Mouse (Mus musculus): ENCODE results near the gene Olfr469. TPM values are rescaled to one million over a fixed set of nuclear protein-coding genes. Genes with fewer than 3 reads are reported as not detected.
A peak's percentile ranks its signal among the peaks of the same experiment; 100 is the strongest.
"Not testable (repeated sequence)": the region's sequence is repeated elsewhere in the genome, so short reads cannot be mapped to it uniquely, and the experiment has no call there.

Olfr469 gene
- polyA plus RNA-seq (2021), result not detected

GRCm38 (mm10) chr7:107825441-107825840, at the start of gene Olfr469:
Gene Olfr469 (minus strand): TSS chr7:107825541.
- in situ Hi-C loops (cut with MboI; ENCODE audit: low pct_unique_long_range_greater_than_20kb); ATAC-seq; POLR2A ChIA-PET; H3K27me3 ChIP-seq; CTCF ChIA-PET; DNase-seq (ENCODE audit: low read depth, low spot score): not testable (repeated sequence)

- H3K27me3 ChIP-seq; ATAC-seq; DNase-seq (ENCODE audit: low read depth, low spot score); POLR2A ChIA-PET; in situ Hi-C loops (cut with MboI; ENCODE audit: low pct_unique_long_range_greater_than_20kb); CTCF ChIA-PET: not testable (repeated sequence)
Measured at GRCm38 (mm10) chr7:107847390-107847789, 22.0 kb upstream of the Olfr469 start, which contains the start of gene Olfr470. Gene Olfr470 (minus strand): TSS chr7:107847490.

GRCm38 (mm10) chr7:107841719-107842118, 16.4 kb upstream of the Olfr469 start:
- DNase-seq (ENCODE audit: low read depth, low spot score), result no peak
- no peaks in the 10 kb centered on the region for H3K27me3 ChIP-seq
- peak; percentile 21 for TF ChIP-seq CTCF (IDR thresholded peaks at IDR 0.05)
- no peak for ATAC-seq
- CTCF ChIA-PET, result no interaction called here
- POLR2A ChIA-PET, result no interaction called here
- in situ Hi-C loops (cut with MboI; ENCODE audit: low pct_unique_long_range_greater_than_20kb), result no loop called here

- in situ Hi-C loops (cut with MboI; ENCODE audit: low pct_unique_long_range_greater_than_20kb); ATAC-seq; H3K27me3 ChIP-seq; POLR2A ChIA-PET; DNase-seq (ENCODE audit: low read depth, low spot score); CTCF ChIA-PET: not testable (repeated sequence)
Measured at GRCm38 (mm10) chr7:107823867-107824266, 1.5 kb downstream of the Olfr469 start.

GRCm38 (mm10) chr7:107819442-107819841, 5.9 kb downstream of the Olfr469 start:
- DNase-seq (ENCODE audit: low read depth, low spot score) (no peak), ATAC-seq (no peak)
- no peaks in the 10 kb centered on the region for H3K27me3 ChIP-seq
- POLR2A ChIA-PET, result no interaction called here
- CTCF ChIA-PET, result no interaction called here
- TF ChIP-seq CTCF (IDR thresholded peaks at IDR 0.05), result no peak
- in situ Hi-C loops (cut with MboI; ENCODE audit: low pct_unique_long_range_greater_than_20kb), result loop anchor here (5.0 kb wide), 1 partner anchor 33 kb away; no protein-coding TSS in a partner anchor

- ATAC-seq (no peak), DNase-seq (ENCODE audit: low read depth, low spot score) (no peak)
- POLR2A ChIA-PET, result no interaction called here
- H3K27me3 ChIP-seq, result no peaks in the 10 kb centered on the region
- in situ Hi-C loops (cut with MboI; ENCODE audit: low pct_unique_long_range_greater_than_20kb), result no loop called here
- CTCF ChIA-PET, result no interaction called here
- no peak for TF ChIP-seq CTCF (IDR thresholded peaks at IDR 0.05)
Measured at GRCm38 (mm10) chr7:107811963-107812362, 13.4 kb downstream of the Olfr469 start, which contains the start of gene Olfr467. Gene Olfr467 (plus strand): TSS chr7:107812263.

GRCm38 (mm10) chr7:107802138-107802537, 23.2 kb downstream of the Olfr469 start:
- CTCF ChIA-PET, result no interaction called here
- ATAC-seq, result no peak

GRCm38 (mm10) chr7:107801108-107801507, 24.2 kb downstream of the Olfr469 start, which contains the start of gene Ovch2:
Gene Ovch2 (minus strand): TSS chr7:107801208.
- POLR2A ChIA-PET, result no interaction called here
- H3K27me3 ChIP-seq, result peaks cover 18% of the 10 kb centered on the region
- no peak for TF ChIP-seq CTCF (IDR thresholded peaks at IDR 0.05)
- no peak for ATAC-seq
- in situ Hi-C loops (cut with MboI; ENCODE audit: low pct_unique_long_range_greater_than_20kb), result no loop called here
- no peak for DNase-seq (ENCODE audit: low read depth, low spot score)
- CTCF ChIA-PET, result no interaction called here

More at GRCm38 (mm10) chr7:107802138-107802537, 23.2 kb downstream of the Olfr469 start:
- peaks cover 16% of the 10 kb centered on the region for H3K27me3 ChIP-seq
- no peak for TF ChIP-seq CTCF (IDR thresholded peaks at IDR 0.05)
- POLR2A ChIA-PET, result no interaction called here
- DNase-seq (ENCODE audit: low read depth, low spot score), result no peak
- in situ Hi-C loops (cut with MboI; ENCODE audit: low pct_unique_long_range_greater_than_20kb), result no loop called here

- TF ChIP-seq CTCF (IDR thresholded peaks at IDR 0.05), result no peak
- DNase-seq (ENCODE audit: low read depth, low spot score), result no peak
- CTCF ChIA-PET, result interaction anchor here (1.5 kb wide), 1 partner anchor 18 kb away, joined by 3 read pairs; no protein-coding TSS in a partner anchor
- peaks cover 32% of the 10 kb centered on the region for H3K27me3 ChIP-seq
- ATAC-seq, result no peak
- POLR2A ChIA-PET, result no interaction called here
- in situ Hi-C loops (cut with MboI; ENCODE audit: low pct_unique_long_range_greater_than_20kb), result no loop called here
Measured at GRCm38 (mm10) chr7:107796500-107796899, 28.8 kb downstream of the Olfr469 start.

- in situ Hi-C loops (cut with MboI; ENCODE audit: low pct_unique_long_range_greater_than_20kb), result no loop called here
- H3K27me3 ChIP-seq, result peaks cover 3% of the 10 kb centered on the region
- DNase-seq (ENCODE audit: low read depth, low spot score), result no peak
- CTCF ChIA-PET, result interaction anchor here (0.8 to 2.7 kb wide), 4 partner anchors 10 to 125 kb away, joined by 3 to 16 read pairs (median 8); no protein-coding TSS in a partner anchor
- TF ChIP-seq CTCF (IDR thresholded peaks at IDR 0.05), result peak; percentile 69
- no peak for ATAC-seq
- POLR2A ChIA-PET, result no interaction called here
Measured at GRCm38 (mm10) chr7:107787977-107788620, 37.2 kb downstream of the Olfr469 start.

GRCm38 (mm10) chr7:107779611-107780010, 45.7 kb downstream of the Olfr469 start:
- in situ Hi-C loops (cut with MboI; ENCODE audit: low pct_unique_long_range_greater_than_20kb), result no loop called here
- peak; percentile 50 for TF ChIP-seq CTCF (IDR thresholded peaks at IDR 0.05)
- DNase-seq (ENCODE audit: low read depth, low spot score) (no peak), ATAC-seq (no peak)
- ChIA-PET CTCF (interaction anchor here (0.9 to 3.9 kb wide), 6 partner anchors 8 to 118 kb away, joined by 3 to 26 read pairs (median 4); no protein-coding TSS in a partner anchor), POLR2A (no interaction called here)
- no peaks in the 10 kb centered on the region for H3K27me3 ChIP-seq
